Mouse (Mus musculus) bone marrow macrophage, adult 2 months (primary cell): ENCODE data around the gene Rfc2. TPM values are rescaled to one million over a fixed set of nuclear protein-coding genes. Genes with fewer than 3 reads are reported as not detected.

ENCODE experiments used
- H3K27ac ChIP-seq: 2 replicates; pipeline ENCODE4 v1.5.1; 2012; ENCODE audit warnings: low read depth, low read length; ENCODE audit not compliant: insufficient read depth
- H3K4me1 ChIP-seq: 2 replicates; pipeline ENCODE4 v1.6.1; 2012; ENCODE audit warnings: low read length; ENCODE audit not compliant: control insufficient read depth, insufficient read depth
- H3K4me3 ChIP-seq: 2 replicates; pipeline ENCODE4 v1.5.1; 2012; ENCODE audit warnings: mild to moderate bottlenecking, low read length, moderate library complexity; ENCODE audit not compliant: insufficient read depth
- CTCF ChIP-seq: IDR thresholded peaks from 2 replicates; pipeline ENCODE4 v1.5.1; 2012; ENCODE audit warnings: low read depth, mild to moderate bottlenecking, low read length, moderate library complexity
- POLR2A ChIP-seq: IDR thresholded peaks from 2 replicates; pipeline ENCODE4 v1.6.1; 2012; ENCODE audit warnings: mild to moderate bottlenecking, low read depth, low read length, borderline replicate concordance
- polyA plus RNA-seq: library from polyadenylated mRNA; stranded (reverse); fragments of >200 nt; gene quantifications from 2 replicates; pipeline ENCODE4 v1.2.4, GENCODE M21; 2012; ENCODE audit not compliant: missing spikeins, insufficient read depth, insufficient read length

Rfc2 gene
- polyA plus RNA-seq, 1 experiment: 91.9 TPM

GRCm38 (mm10) chr5:134604376-134604775 lies 23.2 kb downstream of the Rfc2 start:
- TF ChIP-seq POLR2A (no peak), CTCF (no peak)
- Histone ChIP-seq H3K27ac (no peak overlapping the region), H3K4me1 (peaks cover 15% of the 10 kb centered on the region), H3K4me3 (no peak overlapping the region)

DNA sequence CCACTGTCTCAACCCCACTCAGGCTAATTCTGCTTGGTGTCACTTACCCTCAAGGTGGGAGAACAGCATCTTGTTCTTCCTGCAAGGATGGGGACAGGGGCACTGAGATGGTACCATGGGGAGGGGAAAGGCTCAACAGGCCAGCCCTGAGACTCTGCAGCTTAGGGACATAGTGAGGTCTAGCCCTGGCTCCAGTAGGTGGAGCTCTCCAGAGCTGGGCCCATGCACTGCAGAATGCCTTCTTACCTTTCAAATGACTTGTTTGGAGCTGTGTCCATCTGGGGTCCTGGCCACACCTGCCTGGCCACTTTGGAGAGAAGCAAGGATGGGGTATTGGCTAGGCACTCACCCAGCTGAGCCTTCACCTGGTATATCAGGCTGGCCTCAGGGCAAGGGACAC lies 25.1 kb downstream of the Rfc2 start:
- peak overlapping the region; percentile 66; the same call in 1 of the 2 replicates for H3K27ac ChIP-seq
- TF ChIP-seq POLR2A (no peak), CTCF (no peak)

GRCm38 (mm10) chr5:134607121-134607520 lies 26.0 kb downstream of the Rfc2 start:
- Histone ChIP-seq H3K4me3 (no peak overlapping the region), H3K4me1 (peaks cover 25% of the 10 kb centered on the region), H3K27ac (peak overlapping the region; percentile 70)
- no peak for TF ChIP-seq POLR2A
- TF ChIP-seq CTCF: no peak

More for the DNA sequence above, 25.1 kb downstream of the Rfc2 start:
- Histone ChIP-seq H3K4me3 (no peak overlapping the region), H3K4me1 (peaks cover 16% of the 10 kb centered on the region)

- peaks cover 48% of the 10 kb centered on the region for H3K4me1 ChIP-seq
- TF ChIP-seq POLR2A (no peak), CTCF (no peak)
- no peak overlapping the region for H3K4me3 ChIP-seq
- H3K27ac ChIP-seq: no peak overlapping the region
Observed at GRCm38 (mm10) chr5:134609916-134610643, 28.9 kb downstream of the Rfc2 start.

- Histone ChIP-seq H3K27ac (peak overlapping the region; percentile 92), H3K4me3 (no peak overlapping the region), H3K4me1 (peaks cover 55% of the 10 kb centered on the region)
- TF ChIP-seq POLR2A: no peak
- no peak for TF ChIP-seq CTCF
Observed at GRCm38 (mm10) chr5:134611810-134612521, 30.8 kb downstream of the Rfc2 start.

- peak overlapping the region; percentile 52 for H3K4me3 ChIP-seq
Observed at GRCm38 (mm10) chr5:134613727-134614126, 32.6 kb downstream of the Rfc2 start.

DNA sequence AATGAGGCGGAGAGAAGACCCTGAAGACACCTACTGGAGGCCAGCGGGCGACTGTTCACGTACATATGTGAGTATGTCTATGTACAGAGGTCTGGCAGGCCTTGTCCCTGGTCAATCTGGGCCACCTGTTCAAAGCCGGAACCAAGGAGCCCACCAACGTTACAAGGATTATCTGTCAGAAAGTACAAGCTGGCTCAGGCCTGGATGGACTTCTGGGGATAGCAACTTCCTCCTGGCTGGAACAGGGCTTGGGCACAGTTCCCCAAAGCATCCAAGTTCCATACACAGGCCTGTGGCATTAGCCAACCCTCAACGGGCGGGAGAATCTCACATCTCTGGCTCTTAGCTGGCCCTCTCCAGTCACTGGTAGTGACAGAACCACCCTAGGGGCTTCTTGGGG lies 33.1 kb downstream of the Rfc2 start:
- no peak for TF ChIP-seq CTCF
- no peak for TF ChIP-seq POLR2A
- Histone ChIP-seq H3K4me1 (peaks cover 46% of the 10 kb centered on the region), H3K4me3 (peak overlapping the region; percentile 52), H3K27ac (peak overlapping the region; percentile 92)

More at GRCm38 (mm10) chr5:134613727-134614126, 32.6 kb downstream of the Rfc2 start:
- peak overlapping the region; percentile 92 for H3K27ac ChIP-seq
- 0 out of 2 replicates have a peak, but pooled peaks have one; percentile 5 for TF ChIP-seq CTCF
- TF ChIP-seq POLR2A: no peak
- peaks cover 46% of the 10 kb centered on the region for H3K4me1 ChIP-seq

- Histone ChIP-seq H3K4me1 (peaks cover 46% of the 10 kb centered on the region), H3K4me3 (peak within 1 kb of the TSS; percentile 52)
Observed at GRCm38 (mm10) chr5:134614802-134615201, 33.6 kb downstream of the Rfc2 start, which contains the start of gene Lat2. Gene Lat2, minus strand, starts transcription at chr5:134615025.

GRCm38 (mm10) chr5:134615380-134615779 lies 34.2 kb downstream of the Rfc2 start:
- no peak for TF ChIP-seq POLR2A
- no peak for TF ChIP-seq CTCF
- H3K4me1 ChIP-seq: peaks cover 46% of the 10 kb centered on the region
- peak overlapping the region; percentile 92 for H3K27ac ChIP-seq
- H3K4me3 ChIP-seq: 0 out of 2 replicates have a peak overlapping the region, but pooled peaks have one; percentile 52

More at GRCm38 (mm10) chr5:134614802-134615201, 33.6 kb downstream of the Rfc2 start, which contains the start of gene Lat2:
- peak within 1 kb of the TSS; percentile 92 for H3K27ac ChIP-seq
- 0 out of 2 replicates have a peak, but pooled peaks have one; percentile 42 for TF ChIP-seq POLR2A
- no peak for TF ChIP-seq CTCF

DNA sequence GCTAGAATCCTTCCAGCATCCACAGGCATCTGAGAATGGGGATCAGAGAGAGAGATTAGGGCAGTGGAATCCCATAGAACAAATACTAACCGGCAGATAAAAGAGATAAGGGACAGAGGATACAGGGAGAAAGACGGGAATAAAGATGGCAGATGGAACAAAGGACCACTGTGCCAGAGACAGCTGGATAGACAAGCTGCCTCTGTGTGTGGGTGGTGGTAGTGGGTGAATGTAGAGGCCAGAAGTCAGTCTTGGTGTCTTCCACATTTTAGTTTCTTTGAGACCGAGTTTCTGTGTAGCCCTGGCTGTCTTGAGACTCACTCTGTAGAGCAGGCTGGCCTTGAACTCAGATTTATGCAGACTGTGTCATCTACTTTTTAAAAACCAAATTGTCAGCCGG lies 34.6 kb downstream of the Rfc2 start:
- Histone ChIP-seq H3K4me3 (no peak overlapping the region), H3K4me1 (peaks cover 46% of the 10 kb centered on the region), H3K27ac (peak overlapping the region; percentile 92)
- no peak for TF ChIP-seq CTCF
- TF ChIP-seq POLR2A: no peak
